Mouse (Mus musculus) frontal cortex, postnatal 36 days (tissue): Measurements from ENCODE around the gene Ehd1.
"Not testable (repeated sequence)": the region's sequence is repeated elsewhere in the genome, so short reads cannot be mapped to it uniquely, and the experiment has no call there.

Experiments used
- DNase-seq, 2 experiments: peaks; one replicate each; pipeline ENCODE4 v3.0.0; 2022; ENCODE audit warnings: low spot score in 2 of 2

Gene Ehd1

DNA sequence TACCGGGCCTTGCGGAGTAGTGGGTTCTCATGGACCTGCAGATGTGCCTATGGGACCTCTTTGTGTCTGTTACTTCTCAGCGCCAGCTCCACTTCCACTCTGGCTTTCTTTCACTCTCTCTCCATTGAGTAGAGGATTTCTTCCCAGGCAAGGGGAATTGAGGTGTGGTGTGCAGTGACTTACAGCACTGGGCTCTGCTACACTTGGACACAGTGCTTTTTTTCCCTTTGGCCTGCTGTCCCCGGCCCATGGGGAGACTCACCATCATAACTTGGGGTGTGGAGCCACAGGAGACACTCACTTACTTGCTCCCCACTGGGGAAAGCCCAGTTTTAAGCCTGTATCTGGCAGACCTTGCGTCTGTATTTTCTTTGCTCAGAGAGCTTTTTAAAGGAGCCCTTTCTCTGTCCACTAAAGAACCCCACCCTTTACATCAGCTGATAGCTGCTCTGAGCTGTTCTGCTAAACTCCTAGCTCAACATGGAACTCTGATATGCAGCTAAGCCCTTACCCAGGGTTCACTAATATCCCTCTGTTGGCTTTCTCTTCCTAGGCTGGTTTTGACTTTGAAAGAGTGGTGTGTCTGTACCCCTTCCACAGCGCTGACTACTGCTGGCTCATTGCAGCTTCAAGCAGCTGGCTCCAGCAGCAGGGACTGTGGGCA, 3.1 kb downstream of the Ehd1 start:
- no peak for DNase-seq

DNA sequence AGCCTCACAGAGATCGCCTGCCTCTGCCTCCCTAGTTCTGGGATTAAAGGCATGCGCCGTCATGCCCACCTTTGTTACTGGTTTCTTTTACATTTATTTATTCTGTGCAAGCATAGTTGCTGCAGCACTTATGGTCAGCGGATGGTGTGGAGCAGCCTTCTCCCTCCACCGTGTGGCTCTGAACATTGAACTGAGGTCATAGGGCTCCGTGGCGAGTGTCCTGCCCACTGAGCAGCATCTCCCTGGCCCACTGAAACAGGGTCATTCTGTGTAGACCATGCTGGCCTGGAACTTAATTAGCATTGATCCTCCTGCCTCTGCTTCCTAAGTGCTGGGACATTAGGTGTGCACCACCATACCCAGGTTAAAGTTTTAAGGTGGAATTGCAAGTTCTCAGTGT, 4.0 kb downstream of the Ehd1 start:
- DNase-seq, result no peak

- no peak for DNase-seq
These were observed 4.8 kb downstream of the Ehd1 start for GRCm38 (mm10) chr19:6281122-6282020.

GRCm38 (mm10) chr19:6283001-6283400, 6.5 kb downstream of the Ehd1 start:
- no peak for DNase-seq

GRCm38 (mm10) chr19:6284502-6284901, 8.0 kb downstream of the Ehd1 start:
- no peak for DNase-seq

GRCm38 (mm10) chr19:6285226-6285625, 8.7 kb downstream of the Ehd1 start:
- no peak for DNase-seq

GRCm38 (mm10) chr19:6285632-6286433, 9.3 kb downstream of the Ehd1 start:
- no peak for DNase-seq

- DNase-seq, result no peak
These were observed 10.2 kb downstream of the Ehd1 start for GRCm38 (mm10) chr19:6286434-6287401.

- no peak for DNase-seq
These were observed 11.8 kb downstream of the Ehd1 start for GRCm38 (mm10) chr19:6288236-6288894.

DNA sequence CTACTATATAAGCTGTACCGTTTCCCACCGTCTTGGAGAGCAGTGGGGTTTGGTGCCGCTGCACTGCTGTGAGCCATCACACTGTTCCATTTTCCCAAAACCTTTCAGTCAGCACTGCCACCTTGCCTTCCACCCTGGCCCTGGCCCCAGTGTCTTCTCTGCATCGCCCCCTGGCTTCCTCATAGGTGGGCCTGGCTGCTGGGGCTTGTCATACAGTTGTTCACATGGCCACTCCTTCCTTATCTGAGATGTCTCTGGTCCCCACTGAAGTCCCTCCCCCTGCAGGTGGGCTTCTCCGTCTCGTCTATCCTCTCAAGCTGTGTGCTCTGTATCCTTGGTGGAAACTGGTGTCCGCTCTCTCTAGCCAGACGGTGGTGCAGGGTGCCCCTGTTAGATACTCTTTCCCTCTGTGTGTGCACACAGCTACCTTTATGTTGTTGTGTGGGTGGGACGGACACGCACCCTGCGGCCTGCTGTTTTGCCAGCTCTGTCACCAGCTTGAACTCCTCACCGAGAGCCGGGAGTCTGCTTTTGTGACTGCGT, 13.2 kb downstream of the Ehd1 start:
- DNase-seq, result no peak

- not testable (repeated sequence) for DNase-seq
These were observed 14.2 kb downstream of the Ehd1 start for GRCm38 (mm10) chr19:6290720-6291116.

DNA sequence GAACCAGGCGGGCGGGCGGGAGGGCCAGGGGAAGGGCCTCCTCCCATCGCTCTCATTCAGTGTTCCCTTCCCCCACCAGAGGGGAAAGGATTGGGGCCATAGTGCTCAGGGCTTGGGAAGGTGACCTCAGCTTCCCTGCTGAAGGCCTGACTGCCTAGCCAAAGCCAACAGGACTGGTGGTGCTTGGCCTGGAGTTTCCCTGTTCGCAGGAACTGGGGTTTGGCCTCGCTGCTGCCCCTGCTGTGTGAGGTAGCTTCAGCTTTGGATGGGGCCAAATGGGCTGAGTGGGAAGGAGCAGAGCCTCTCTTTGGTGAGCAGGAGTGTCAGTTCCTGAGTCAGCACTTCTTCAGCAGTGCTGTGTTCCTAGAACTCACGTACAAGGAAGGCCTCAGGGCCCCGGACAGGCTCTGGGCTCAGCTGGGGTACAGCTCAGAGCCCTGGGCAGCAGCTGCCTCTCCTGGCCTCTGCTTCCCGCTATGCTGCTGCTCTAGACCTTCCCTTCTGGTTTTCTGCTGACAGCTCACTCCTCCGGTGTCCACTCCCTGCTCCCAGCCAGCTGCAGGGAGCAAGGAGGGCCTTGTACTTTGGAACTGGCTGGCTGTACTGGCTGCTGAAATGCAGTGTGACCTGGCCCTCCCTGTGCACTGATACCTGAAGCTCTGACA, 14.7 kb downstream of the Ehd1 start:
- no peak for DNase-seq

- DNase-seq, result no peak
These were observed 15.7 kb downstream of the Ehd1 start for GRCm38 (mm10) chr19:6292262-6292661.

DNA sequence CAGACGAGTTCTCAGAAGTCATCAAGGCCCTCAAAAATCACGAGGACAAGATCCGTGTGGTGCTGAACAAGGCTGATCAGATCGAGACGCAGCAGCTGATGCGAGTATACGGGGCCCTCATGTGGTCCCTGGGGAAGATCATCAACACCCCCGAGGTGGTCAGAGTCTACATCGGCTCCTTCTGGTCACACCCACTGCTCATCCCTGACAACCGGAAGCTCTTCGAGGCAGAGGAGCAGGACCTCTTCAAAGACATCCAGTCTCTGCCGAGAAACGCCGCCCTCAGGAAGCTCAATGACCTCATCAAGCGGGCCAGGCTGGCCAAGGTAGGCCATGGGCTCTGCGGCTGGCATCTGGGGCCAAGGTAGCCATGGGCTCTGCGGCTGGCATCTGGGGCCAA, 17.8 kb downstream of the Ehd1 start:
- DNase-seq, result no peak

DNA sequence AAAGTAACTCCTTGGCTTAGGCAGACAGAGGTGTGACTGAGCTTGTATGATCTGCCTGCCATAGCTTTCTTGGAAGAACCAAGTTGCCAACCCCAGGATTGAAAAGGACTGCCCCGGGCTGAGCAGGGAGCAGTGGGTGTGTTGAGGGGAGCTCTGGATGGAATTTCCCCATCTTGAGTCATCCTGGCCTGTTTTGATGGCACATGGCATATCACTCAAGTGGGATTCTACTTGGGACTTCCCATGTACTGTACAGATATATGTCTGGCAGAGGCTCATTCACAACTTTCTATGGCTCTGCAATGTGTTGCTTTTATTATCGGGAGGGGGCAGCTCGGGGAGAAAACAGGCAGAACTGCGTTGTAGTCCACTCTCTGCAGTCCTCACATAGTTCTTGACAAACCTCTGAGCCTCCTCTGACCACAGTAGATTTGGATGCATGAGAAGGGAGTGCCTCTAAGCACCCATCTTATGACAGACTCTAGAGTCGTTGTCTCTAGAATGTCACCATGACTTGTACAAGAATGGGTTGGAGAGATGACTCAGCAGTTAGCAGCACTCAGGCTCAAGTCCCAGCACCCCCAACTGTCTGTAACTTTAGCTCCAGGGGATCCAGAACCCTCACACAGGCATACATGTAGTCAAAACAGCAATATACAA, 20.2 kb downstream of the Ehd1 start:
- DNase-seq, result no peak

DNA sequence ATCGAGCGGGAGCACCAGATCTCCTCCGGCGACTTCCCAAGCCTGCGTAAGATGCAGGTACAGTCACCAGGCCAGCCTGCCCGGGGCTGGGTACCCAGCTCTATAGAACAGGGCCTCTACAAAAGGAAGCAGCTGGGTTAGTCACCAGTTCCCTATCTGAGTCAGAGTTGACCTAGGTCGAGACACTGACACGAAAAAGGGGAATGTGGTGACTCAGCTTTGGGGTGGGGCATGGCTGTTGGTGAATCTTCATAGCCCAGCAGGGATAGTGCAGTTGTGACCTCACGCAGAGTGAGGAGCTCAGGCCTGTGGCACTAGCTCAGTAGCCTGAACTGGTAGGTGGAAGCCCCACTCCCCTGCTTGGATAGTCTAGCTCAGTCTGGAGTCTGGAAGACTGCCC, 21.1 kb downstream of the Ehd1 start:
- no peak for DNase-seq

GRCm38 (mm10) chr19:6299003-6299402, 22.5 kb downstream of the Ehd1 start:
- no peak for DNase-seq

GRCm38 (mm10) chr19:6299450-6300267, 23.1 kb downstream of the Ehd1 start:
- DNase-seq, result no peak
